1 mouse cellular context compared by ENCODE assay signal in the genomic region with DNA sequence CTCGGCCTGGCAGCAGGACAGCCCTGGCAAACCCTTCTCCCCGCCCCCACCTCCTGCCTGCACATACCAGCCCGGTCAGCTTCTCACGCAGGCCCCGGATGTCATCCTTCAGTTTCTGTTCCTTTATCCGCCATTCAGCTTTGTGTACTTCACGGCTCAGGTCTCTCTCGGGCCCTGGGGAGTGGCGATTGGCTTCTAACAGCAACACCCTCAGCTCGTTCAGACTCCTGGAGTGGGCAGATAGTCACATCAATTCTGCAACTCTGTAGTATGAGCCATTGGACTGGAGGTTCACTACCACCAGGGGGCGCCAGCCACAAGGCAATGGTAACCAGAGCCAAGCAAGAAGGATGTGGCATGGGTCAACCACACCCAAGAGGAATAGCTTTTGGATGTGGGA.
A peak's percentile ranks its signal among the peaks of the same experiment; 100 is the strongest.
TF ChIP-seq lines count a peak whose summit lies in the region.

No protein-coding gene starts in this region.

TF ChIP-seq in CH12.LX, 34 proteins besides CTCF, POLR2A, EP300 and RAD21 (continued from another document):
- no peak for TF ChIP-seq POLR2AphosphoS2 (IDR thresholded peaks at IDR 0.05; ENCODE audit: low read depth, low read length)
- TF ChIP-seq ZKSCAN1 (IDR thresholded peaks at IDR 0.05; ENCODE audit: borderline replicate concordance, low read depth, low read length) = no peak
- no peak for TF ChIP-seq JUND (conservative IDR thresholded peaks at IDR 0.05; ENCODE audit: low read depth, low read length)
- peak; percentile 22; the same call in 1 of the 2 replicates for TF ChIP-seq ELF1 (IDR thresholded peaks at IDR 0.05; ENCODE audit: low read depth, low read length)
- TF ChIP-seq SMC3 (IDR thresholded peaks at IDR 0.05; ENCODE audit: low read depth, low read length) = peak; percentile 83
- TF ChIP-seq USF1 (IDR thresholded peaks at IDR 0.05; ENCODE audit: low read depth, low read length) = no peak
- TF ChIP-seq MEF2A (IDR thresholded peaks at IDR 0.05; ENCODE audit: borderline replicate concordance, low read depth, low read length) = peak; percentile 21; the same call in 1 of the 2 replicates
- no peak for TF ChIP-seq E2F4 (IDR thresholded peaks at IDR 0.05; ENCODE audit: insufficient replicate concordance, low read depth, low read length)
- TF ChIP-seq ZMIZ1 (IDR thresholded peaks at IDR 0.05; ENCODE audit: low read depth, low read length) = no peak
- peak; percentile 76; the same call in 1 of the 2 replicates for TF ChIP-seq SIN3A (IDR thresholded peaks at IDR 0.05; ENCODE audit: low read length)
- no peak; the same call in 1 of the 2 replicates for TF ChIP-seq NELFE (IDR thresholded peaks at IDR 0.05; ENCODE audit: low read depth, low read length)
- TF ChIP-seq TBP (conservative IDR thresholded peaks at IDR 0.05; ENCODE audit: low read depth, low read length) = no peak
- peak; percentile 24; the same call in 1 of the 2 replicates for TF ChIP-seq UBTF (IDR thresholded peaks at IDR 0.05; ENCODE audit: low read depth, low read length)
- TF ChIP-seq ZNF384 (IDR thresholded peaks at IDR 0.05; ENCODE audit: low read depth, low read length) = no peak; the same call in 1 of the 2 replicates
- peak; percentile 71 for TF ChIP-seq IRF4 (IDR thresholded peaks at IDR 0.05; ENCODE audit: low read depth, low read length)
- 0 out of 2 replicates have a peak, but pooled peaks have one; percentile 9 for TF ChIP-seq TCF12 (IDR thresholded peaks at IDR 0.05; ENCODE audit: low read depth, low read length)
- no peak for TF ChIP-seq MXI1 (IDR thresholded peaks at IDR 0.05; ENCODE audit: low read depth, low read length)
- no peak for TF ChIP-seq CHD1 (IDR thresholded peaks at IDR 0.05; ENCODE audit: low read depth, low read length)
- TF ChIP-seq PAX5 (IDR thresholded peaks at IDR 0.05; ENCODE audit: low read length) = no peak
